Comparison of ENCODE assay signal across 19 mouse cellular contexts in genomic region chr6:16483295-16483694, GRCm38 (mm10).
DNase-seq lines count a peak whose midpoint lies in the region; ATAC-seq and TF ChIP-seq lines count a peak whose summit lies in the region.
"Had no signal": no experiment of that assay in that cellular context is flagged by ENCODE, and none has a peak within 500 bp of the region (broad histone marks: within the 10 kb centered on the region; RNA-seq: fewer than 3 reads in every experiment).

No protein-coding gene starts in this region.

- H3K36me3 ChIP-seq in hindbrain, embryonic 11.5 days (ENCODE audit: control insufficient read depth, insufficient read depth, low read length), result no peaks in the 10 kb centered on the region
- H3K36me3 ChIP-seq in hindbrain, embryonic 10.5 days, result no peaks in the 10 kb centered on the region
- no peaks in the 10 kb centered on the region for H3K36me3 ChIP-seq in midbrain, embryonic 13.5 days
- H3K36me3 ChIP-seq in midbrain, embryonic 10.5 days, result no peaks in the 10 kb centered on the region
- H3K36me3 ChIP-seq in kidney, embryonic 15.5 days, result no peaks in the 10 kb centered on the region

- TF ChIP-seq POLR2A in brain, embryonic 14.5 days (IDR thresholded peaks at IDR 0.05; ENCODE audit: borderline replicate concordance, extremely low read depth, insufficient read depth, insufficient read length, poor library complexity, severe bottlenecking), result no peak

- no peak overlapping the region for H3K4me3 ChIP-seq in hindbrain, embryonic 11.5 days (ENCODE audit: low read depth, low read length)
- no peak overlapping the region for H3K4me3 ChIP-seq in hindbrain, embryonic 10.5 days
- no peak overlapping the region for H3K4me3 ChIP-seq in midbrain, embryonic 13.5 days (replicated peaks)
- no peak overlapping the region for H3K4me3 ChIP-seq in midbrain, embryonic 10.5 days
- H3K4me3 ChIP-seq in kidney, embryonic 15.5 days (replicated peaks), result no peak overlapping the region
- H3K4me3 ChIP-seq: gastrocnemius, adult 2 months had no signal

- H3K9ac ChIP-seq in hindbrain, embryonic 11.5 days (ENCODE audit: low read depth, low read length), result no peak overlapping the region
- H3K9ac ChIP-seq in midbrain, embryonic 13.5 days (replicated peaks), result no peak overlapping the region
- no peak overlapping the region for H3K9ac ChIP-seq in kidney, embryonic 15.5 days
- H3K9ac ChIP-seq: forebrain, postnatal 0 days had no signal

- no peaks in the 10 kb centered on the region for H3K4me1 ChIP-seq in hindbrain, embryonic 11.5 days (replicated peaks; ENCODE audit: control insufficient read depth, insufficient read depth, low read length)
- H3K4me1 ChIP-seq in hindbrain, embryonic 10.5 days (replicated peaks), result no peaks in the 10 kb centered on the region
- H3K4me1 ChIP-seq in midbrain, embryonic 13.5 days (replicated peaks), result no peaks in the 10 kb centered on the region
- no peaks in the 10 kb centered on the region for H3K4me1 ChIP-seq in midbrain, embryonic 10.5 days
- no peaks in the 10 kb centered on the region for H3K4me1 ChIP-seq in kidney, embryonic 15.5 days

- H3K4me2 ChIP-seq in hindbrain, embryonic 11.5 days (replicated peaks; ENCODE audit: low read depth, low read length), result no peak overlapping the region
- no peak overlapping the region for H3K4me2 ChIP-seq in midbrain, embryonic 13.5 days (replicated peaks)
- no peak overlapping the region for H3K4me2 ChIP-seq in kidney, embryonic 15.5 days
- H3K4me2 ChIP-seq: heart, embryonic 11.5 days had no signal

- WGBS in hindbrain, embryonic 11.5 days, result 64% methylated on average over 5 of the region's 5 CpGs
- 66% methylated on average over 5 of the region's 5 CpGs for WGBS in hindbrain, embryonic 10.5 days
- 57% methylated on average over 5 of the region's 5 CpGs for WGBS in midbrain, embryonic 13.5 days
- WGBS in midbrain, embryonic 10.5 days, result 75% methylated on average over 5 of the region's 5 CpGs
- 79% methylated on average over 5 of the region's 5 CpGs for WGBS in kidney, embryonic 15.5 days

- TF ChIP-seq CTCF in brain, embryonic 14.5 days (IDR thresholded peaks at IDR 0.05; ENCODE audit: borderline replicate concordance, extremely low read depth, insufficient read depth, insufficient read length), result no peak

- no peaks in the 10 kb centered on the region for H3K9me3 ChIP-seq in hindbrain, embryonic 11.5 days (ENCODE audit: control insufficient read depth, low read length)
- no peaks in the 10 kb centered on the region for H3K9me3 ChIP-seq in hindbrain, embryonic 10.5 days
- no peaks in the 10 kb centered on the region for H3K9me3 ChIP-seq in midbrain, embryonic 13.5 days
- H3K9me3 ChIP-seq in midbrain, embryonic 10.5 days (replicated peaks), result no peaks in the 10 kb centered on the region
- no peaks in the 10 kb centered on the region for H3K9me3 ChIP-seq in kidney, embryonic 15.5 days (replicated peaks)

- 0 out of 2 replicates have a peak, but pooled peaks have one; percentile 43 for ATAC-seq in hindbrain, embryonic 11.5 days (ENCODE audit: low FRiP score)
- 0 out of 2 replicates have a peak, but pooled peaks have one; percentile 53 for ATAC-seq in midbrain, embryonic 13.5 days
- ATAC-seq in kidney, embryonic 15.5 days (replicated peaks; ENCODE audit: low FRiP score), result no peak
- ATAC-seq: activated CD4-positive, CD25-positive, alpha-beta regulatory T cell, adult 4 months; forebrain, embryonic 14.5 days; forebrain, postnatal 0 days; hindbrain, embryonic 16.5 days had no signal

- H3K27me3 ChIP-seq in hindbrain, embryonic 11.5 days (ENCODE audit: control insufficient read depth, insufficient read depth, low read length), result no peaks in the 10 kb centered on the region
- no peaks in the 10 kb centered on the region for H3K27me3 ChIP-seq in hindbrain, embryonic 10.5 days (ENCODE audit: insufficient read depth, poor library complexity, severe bottlenecking)
- no peaks in the 10 kb centered on the region for H3K27me3 ChIP-seq in midbrain, embryonic 13.5 days
- no peaks in the 10 kb centered on the region for H3K27me3 ChIP-seq in midbrain, embryonic 10.5 days (ENCODE audit: low read depth, poor library complexity, severe bottlenecking)
- H3K27me3 ChIP-seq in kidney, embryonic 15.5 days, result no peaks in the 10 kb centered on the region

- no peak for DNase-seq in hindbrain, embryonic 11.5 days (ENCODE audit: low spot score)
- DNase-seq in hindbrain, embryonic 10.5 days (ENCODE audit: low spot score), result no peak
- no peak for DNase-seq in midbrain, embryonic 10.5 days (ENCODE audit: low spot score)
- DNase-seq in brain, embryonic 14.5 days (ENCODE audit: low read depth), result peak; percentile 46
- DNase-seq: adrenal gland, adult 8-10 months; adrenal gland, postnatal 25 days; cerebellum, adult 18-20 months; cerebellum, adult 9-10 months; cerebellum, postnatal 14 days; forebrain, postnatal 0 days; gastrocnemius, adult 2 months; gastrocnemius, postnatal 14 days; heart, adult 11 months had no signal

- no peak overlapping the region for H3K27ac ChIP-seq in hindbrain, embryonic 11.5 days (ENCODE audit: low read depth, low read length)
- no peak overlapping the region for H3K27ac ChIP-seq in hindbrain, embryonic 10.5 days
- no peak overlapping the region for H3K27ac ChIP-seq in midbrain, embryonic 13.5 days
- no peak overlapping the region for H3K27ac ChIP-seq in midbrain, embryonic 10.5 days (replicated peaks)
- H3K27ac ChIP-seq in kidney, embryonic 15.5 days, result no peak overlapping the region
- H3K27ac ChIP-seq: gastrocnemius, adult 2 months had no signal
